Comparison of ENCODE assay signal across 8 mouse cellular contexts in genomic region chr8:70905463-70905830, GRCm38 (mm10). TPM values are rescaled to one million over a fixed set of nuclear protein-coding genes. Genes with fewer than 3 reads are reported as not detected.
DNase-seq lines count a peak whose midpoint lies in the region; ATAC-seq and TF ChIP-seq lines count a peak whose summit lies in the region.

No protein-coding gene starts in this region.

- H3K4me1 ChIP-seq in heart, embryonic 13.5 days, result peaks cover 24% of the 10 kb centered on the region
- peaks cover 0 to 6% of the 10 kb centered on the region in 2 experiments; a peak in 1 of 4 replicates for H3K4me1 ChIP-seq in ES-E14 (ENCODE audit: control insufficient read depth in 2 of 2, insufficient read depth in 2 of 2, low read length in 2 of 2, poor library complexity in 1 of 2)
- peaks cover 19% of the 10 kb centered on the region for H3K4me1 ChIP-seq in forebrain, embryonic 15.5 days

- no peaks in the 10 kb centered on the region for H3K9me3 ChIP-seq in heart, embryonic 13.5 days
- H3K9me3 ChIP-seq in ES-E14 (ENCODE audit: control insufficient read depth, insufficient read depth, low read depth, low read length), result no peaks in the 10 kb centered on the region
- H3K9me3 ChIP-seq in forebrain, embryonic 15.5 days, result no peaks in the 10 kb centered on the region

- H3K27ac ChIP-seq in heart, embryonic 13.5 days (replicated peaks), result peak overlapping the region; percentile 90
- no peak overlapping the region for H3K27ac ChIP-seq in ES-E14 (ENCODE audit: insufficient read depth, low read depth, low read length, poor library complexity, severe bottlenecking)
- H3K27ac ChIP-seq in forebrain, embryonic 15.5 days (replicated peaks), result peak overlapping the region; percentile 96
- peak overlapping the region; percentile 94 for H3K27ac ChIP-seq in macrophage

- no peak for ATAC-seq in heart, embryonic 13.5 days (ENCODE audit: extremely low read depth, insufficient number of reproducible peaks, low FRiP score, low TSS enrichment)
- peak; percentile 57 for ATAC-seq in forebrain, embryonic 15.5 days (replicated peaks)
- no peak for ATAC-seq in megakaryocyte-erythroid progenitor cell, adult 5-6 weeks (replicated peaks; ENCODE audit: low FRiP score, low TSS enrichment, poor library complexity, severe bottlenecking)

- H3K79me2 ChIP-seq in macrophage (ENCODE audit: inconsistent target), result peaks cover 45% of the 10 kb centered on the region

- 18% methylated on average over 8 of the region's 8 CpGs for WGBS in heart, embryonic 13.5 days
- 15% methylated on average over 8 of the region's 8 CpGs for WGBS in forebrain, embryonic 15.5 days
- 5% methylated on average over 8 of the region's 8 CpGs for WGBS in macrophage (ENCODE audit: missing documents)

- peak overlapping the region; percentile 95 for H3K4me2 ChIP-seq in heart, embryonic 13.5 days
- H3K4me2 ChIP-seq in forebrain, embryonic 15.5 days (replicated peaks), result peak overlapping the region; percentile 93

- intact Hi-C loops in heart, postnatal 25 days (cut with DNase I), result no loop called here

- H3K9ac ChIP-seq in heart, embryonic 13.5 days, result peak overlapping the region; percentile 91
- H3K9ac ChIP-seq in ES-E14 (ENCODE audit: insufficient read depth, low read depth, low read length, poor library complexity, severe bottlenecking), result peak overlapping the region; percentile 35; the same call in 1 of the 2 replicates
- H3K9ac ChIP-seq in forebrain, embryonic 15.5 days (replicated peaks), result peak overlapping the region; percentile 87

- peak overlapping the region; percentile 82 for H3K4me3 ChIP-seq in heart, embryonic 13.5 days
- H3K4me3 ChIP-seq in ES-E14 (ENCODE audit: insufficient read depth in 1 of 2, low read depth in 1 of 2, low read length in 2 of 2, poor library complexity in 1 of 2, severe bottlenecking in 1 of 2) (peak overlapping the region; percentile 96 to 99), macrophage (ENCODE audit: inconsistent target) (peak overlapping the region; percentile 46)
- H3K4me3 ChIP-seq in forebrain, embryonic 15.5 days, result peak overlapping the region; percentile 95

- in situ Hi-C loops in ES-E14 (cut with MboI; ENCODE audit: low sequenced_read_pairs in 2 of 2, unreplicated experiment in 2 of 2), result no loop called here

- H3K36me3 ChIP-seq in heart, embryonic 13.5 days, result 0 out of 2 replicates have a peak, but pooled peaks cover 3% of the 10 kb centered on the region
- no peaks in the 10 kb centered on the region; the same call in 1 of the 2 replicates for H3K36me3 ChIP-seq in ES-E14 (ENCODE audit: control insufficient read depth, insufficient read depth, low read length, poor library complexity, severe bottlenecking)
- H3K36me3 ChIP-seq in forebrain, embryonic 15.5 days, result no peaks in the 10 kb centered on the region
- H3K36me3 ChIP-seq in macrophage (ENCODE audit: inconsistent target), result no peaks in the 10 kb centered on the region

- no peak for DNase-seq in heart, postnatal 25 days (ENCODE audit: low spot score)
- DNase-seq in ES-E14 (ENCODE audit: low read depth, low spot score), result no peak
- no peak for DNase-seq in urinary bladder, adult 18-20 months (ENCODE audit: low spot score in 2 of 2)
- DNase-seq in right cerebral cortex, postnatal 14 days, result no peak

- H3K27me3 ChIP-seq in heart, embryonic 13.5 days (replicated peaks), result peaks cover 14% of the 10 kb centered on the region
- peaks cover 7% of the 10 kb centered on the region; the same call in 1 of the 2 replicates for H3K27me3 ChIP-seq in forebrain, embryonic 15.5 days

TF ChIP-seq in ES-E14, 5 proteins besides CTCF, POLR2A, EP300 and RAD21:
- TF ChIP-seq HCFC1 (IDR thresholded peaks at IDR 0.05; ENCODE audit: borderline replicate concordance, insufficient read depth, low read length) (no peak), ZC3H11A (IDR thresholded peaks at IDR 0.05; ENCODE audit: borderline replicate concordance, low read depth, low read length) (no peak), CHD2 (IDR thresholded peaks at IDR 0.05; ENCODE audit: low read depth, low read length) (no peak), MAFK (IDR thresholded peaks at IDR 0.05; ENCODE audit: insufficient read depth, low read depth, low read length) (no peak)

RNA-seq across cellular contexts. Expression of gene Map1s, which starts 0.3 kb away (rescaled TPM):
- 32.5 and 35.0 TPM in 2 replicates for polyA plus RNA-seq in heart, embryonic 13.5 days (2015; fragmentation: Nextera tagmentation; extraction: Ambion mirVana)
- 10 to 100 TPM; 20.7 to 21.2 TPM for total RNA-seq in heart, postnatal 25 days (2021)
- 53.4 and 60.8 TPM in 2 replicates for total RNA-seq in ES-E14 (2012; rRNA removed)
- polyA plus RNA-seq in forebrain, embryonic 15.5 days (2015; fragmentation: Nextera tagmentation; extraction: Ambion mirVana), result 60.1 and 62.0 TPM in 2 replicates
- 100 to 1,000 TPM in 16 of 26 experiments, 10 to 100 TPM in 10; 41.7 to 187 (median 122) TPM for total RNA-seq in macrophage (2018; cell fraction: chromatin; rRNA removed)
- 10 to 100 TPM; 20.9 to 48.8 (median 31.8) TPM for total RNA-seq in macrophage (2018; cell fraction: cytosol; rRNA removed)
- total RNA-seq in macrophage (2018; cell fraction: nucleus; rRNA removed), result 100 to 1,000 TPM in 5 of 26 experiments, 10 to 100 TPM in 21; 43.2 to 119 (median 83.0) TPM
- polyA plus RNA-seq in macrophage (2018), result 20.1 to 42.7 TPM (median 38.1 TPM) in 3 replicates
- 20.5 and 27.9 TPM in 2 replicates for total RNA-seq in megakaryocyte-erythroid progenitor cell, adult 5-6 weeks (2014; fragmentation: Nextera tagmentation)
- 9.8 and 11.9 TPM in 2 replicates for total RNA-seq in megakaryocyte-erythroid progenitor cell, adult 5-6 weeks (2017)

RNA-seq across cellular contexts. Expression of gene Rpl18a, which starts 8.2 kb away (rescaled TPM):
- polyA plus RNA-seq in heart, embryonic 13.5 days (2015; fragmentation: Nextera tagmentation; extraction: Ambion mirVana), result 3,040 and 3,097 TPM in 2 replicates
- 100 to 1,000 TPM; 838 to 880 TPM for total RNA-seq in heart, postnatal 25 days (2021)
- total RNA-seq in ES-E14 (2012; rRNA removed), result 2,806 and 2,972 TPM in 2 replicates
- polyA plus RNA-seq in forebrain, embryonic 15.5 days (2015; fragmentation: Nextera tagmentation; extraction: Ambion mirVana), result 2,771 and 2,787 TPM in 2 replicates
- total RNA-seq in macrophage (2018; cell fraction: chromatin; rRNA removed), result 100 to 1,000 TPM in 1 of 26 experiments, 10 to 100 TPM in 25; 34.5 to 323 (median 44.7) TPM
- total RNA-seq in macrophage (2018; cell fraction: cytosol; rRNA removed), result 1,000 to 10,000 TPM in 17 of 26 experiments, 100 to 1,000 TPM in 9; 795 to 2,066 (median 1,262) TPM
- 100 to 1,000 TPM; 112 to 327 (median 178) TPM for total RNA-seq in macrophage (2018; cell fraction: nucleus; rRNA removed)
- polyA plus RNA-seq in macrophage (2018), result 1,516 to 2,224 TPM (median 1,908 TPM) in 3 replicates
- 6,537 and 6,664 TPM in 2 replicates for total RNA-seq in megakaryocyte-erythroid progenitor cell, adult 5-6 weeks (2014; fragmentation: Nextera tagmentation)
- total RNA-seq in megakaryocyte-erythroid progenitor cell, adult 5-6 weeks (2017), result 1,763 and 2,438 TPM in 2 replicates

RNA-seq across cellular contexts. Expression of gene Slc5a5, which starts 12.9 kb away (rescaled TPM):
- polyA plus RNA-seq in heart, embryonic 13.5 days (2015; fragmentation: Nextera tagmentation; extraction: Ambion mirVana), result 0.06 and 0.09 TPM in 2 replicates
- total RNA-seq in heart, postnatal 25 days (2021), result not detected
- 2.5 and 3.4 TPM in 2 replicates for total RNA-seq in ES-E14 (2012; rRNA removed)
- 1.4 and 1.6 TPM in 2 replicates for polyA plus RNA-seq in forebrain, embryonic 15.5 days (2015; fragmentation: Nextera tagmentation; extraction: Ambion mirVana)
- total RNA-seq in macrophage (2018; cell fraction: chromatin; rRNA removed), result not detected
- total RNA-seq in macrophage (2018; cell fraction: cytosol; rRNA removed), result under 1 TPM in 2 of 26 experiments, not detected in 24; 0.04 to 0.07 TPM
- under 1 TPM in 1 of 26 experiments, not detected in 25; 0.20 TPM for total RNA-seq in macrophage (2018; cell fraction: nucleus; rRNA removed)
- polyA plus RNA-seq in macrophage (2018), result not detected in 3 replicates
- total RNA-seq in megakaryocyte-erythroid progenitor cell, adult 5-6 weeks (2014; fragmentation: Nextera tagmentation), result 0.59 TPM in 1 of 2 replicates, not detected in the other
- not detected in 2 replicates for total RNA-seq in megakaryocyte-erythroid progenitor cell, adult 5-6 weeks (2017)

RNA-seq across cellular contexts. Expression of gene Ccdc124, which starts 31.7 kb away (rescaled TPM):
- 88.5 and 89.0 TPM in 2 replicates for polyA plus RNA-seq in heart, embryonic 13.5 days (2015; fragmentation: Nextera tagmentation; extraction: Ambion mirVana)
- total RNA-seq in heart, postnatal 25 days (2021), result 10 to 100 TPM; 46.6 to 47.7 TPM
- 52.5 and 82.3 TPM in 2 replicates for total RNA-seq in ES-E14 (2012; rRNA removed)
- 160 and 166 TPM in 2 replicates for polyA plus RNA-seq in forebrain, embryonic 15.5 days (2015; fragmentation: Nextera tagmentation; extraction: Ambion mirVana)
- total RNA-seq in macrophage (2018; cell fraction: chromatin; rRNA removed), result 10 to 100 TPM; 13.2 to 34.3 (median 24.5) TPM
- 10 to 100 TPM; 30.4 to 56.5 (median 42.0) TPM for total RNA-seq in macrophage (2018; cell fraction: cytosol; rRNA removed)
- 10 to 100 TPM; 18.9 to 41.0 (median 29.8) TPM for total RNA-seq in macrophage (2018; cell fraction: nucleus; rRNA removed)
- 47.6 to 62.3 TPM (median 58.2 TPM) in 3 replicates for polyA plus RNA-seq in macrophage (2018)
- total RNA-seq in megakaryocyte-erythroid progenitor cell, adult 5-6 weeks (2014; fragmentation: Nextera tagmentation), result 28.5 and 47.9 TPM in 2 replicates
- total RNA-seq in megakaryocyte-erythroid progenitor cell, adult 5-6 weeks (2017), result 30.8 and 51.1 TPM in 2 replicates

RNA-seq across cellular contexts. Expression of gene Kcnn1, which starts 42.4 kb away (rescaled TPM):
- 1.5 TPM in 2 replicates for polyA plus RNA-seq in heart, embryonic 13.5 days (2015; fragmentation: Nextera tagmentation; extraction: Ambion mirVana)
- total RNA-seq in heart, postnatal 25 days (2021), result 1 to 10 TPM; 8.1 to 8.6 TPM
- total RNA-seq in ES-E14 (2012; rRNA removed), result 3.7 and 6.6 TPM in 2 replicates
- 12.4 and 14.3 TPM in 2 replicates for polyA plus RNA-seq in forebrain, embryonic 15.5 days (2015; fragmentation: Nextera tagmentation; extraction: Ambion mirVana)
- total RNA-seq in macrophage (2018; cell fraction: chromatin; rRNA removed), result 1 to 10 TPM in 15 of 26 experiments, under 1 TPM in 8, not detected in 3; 0.22 to 3.5 (median 1.3) TPM
- 1 to 10 TPM; 1.0 to 3.8 (median 2.1) TPM for total RNA-seq in macrophage (2018; cell fraction: cytosol; rRNA removed)
- 1 to 10 TPM in 16 of 26 experiments, under 1 TPM in 10; 0.21 to 2.7 (median 1.2) TPM for total RNA-seq in macrophage (2018; cell fraction: nucleus; rRNA removed)
- polyA plus RNA-seq in macrophage (2018), result 1.2 to 1.7 TPM (median 1.6 TPM) in 3 replicates
- 0.32 TPM in 1 of 2 replicates, not detected in the other for total RNA-seq in megakaryocyte-erythroid progenitor cell, adult 5-6 weeks (2014; fragmentation: Nextera tagmentation)
- 2.9 TPM in 1 of 2 replicates, not detected in the other for total RNA-seq in megakaryocyte-erythroid progenitor cell, adult 5-6 weeks (2017)

Comparison
In these comparisons a context has a peak if more than half of its experiments do, and no peak if none do; other contexts are left out.
1. H3K4me3 ChIP-seq: peak in every context shown above with its lines; median percentile 98 in ES-E14; 95 in forebrain, embryonic 15.5 days; 82 in heart, embryonic 13.5 days; 46 in macrophage.
2. H3K9ac ChIP-seq: peak in every context shown above with its lines; median percentile 91 in heart, embryonic 13.5 days; 87 in forebrain, embryonic 15.5 days; 35 in ES-E14.